Mouse (Mus musculus): ENCODE measurements around the gene Wfikkn2. TPM values are rescaled to one million over a fixed set of nuclear protein-coding genes. Genes with fewer than 3 reads are reported as not detected.

Gene Wfikkn2
- polyA plus RNA-seq (2012; rRNA removed; ENCODE audit: low replicate concordance) = 0.73 and 8.2 TPM in 2 replicates

GRCm38 (mm10) chr11:94245955-94246788, at the start of gene Wfikkn2:
TSS of gene Wfikkn2 (minus strand) at chr11:94246005.

GRCm38 (mm10) chr11:94281199-94282181, 35.7 kb upstream of the Wfikkn2 start, which contains the start of gene Gm21885:
TSS of gene Gm21885 (plus strand) at chr11:94281873.

DNA sequence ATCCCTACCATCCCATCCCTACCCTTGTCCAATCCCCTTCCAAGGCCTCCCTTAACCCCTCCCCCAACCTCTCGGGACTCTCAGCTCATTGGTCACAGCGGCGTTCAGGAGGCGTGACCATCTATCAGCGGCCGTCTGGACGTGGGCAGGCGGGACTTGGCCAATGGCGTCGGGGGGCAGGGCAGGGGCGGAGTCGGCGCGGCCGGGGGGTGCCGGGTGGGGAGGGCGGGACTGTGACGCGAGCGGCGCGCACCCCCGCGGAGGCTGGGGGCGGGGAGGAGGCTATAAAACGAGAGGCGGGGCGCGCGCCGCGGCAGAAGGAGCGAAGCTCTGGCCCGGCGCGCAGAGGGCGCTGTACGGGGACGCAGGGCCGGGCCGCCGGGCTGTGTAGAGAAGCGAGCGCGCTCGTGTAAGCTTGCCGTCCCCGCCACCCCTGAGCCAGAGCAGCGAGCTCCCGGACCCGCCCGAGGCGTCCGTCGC, 34.6 kb downstream of the Wfikkn2 start, which contains the start of gene Tob1:
Gene Tob1, plus strand, starts transcription at position 331 of the 480 bp plus-strand sequence.

Other genes starting within 250 kb of the Wfikkn2 start
- gene Spag9, start 249.9 kb downstream of the Wfikkn2 start, polyA plus RNA-seq (2012; rRNA removed; ENCODE audit: low replicate concordance) = 38.1 and 41.2 TPM in 2 replicates
- gene Tob1, start 34.6 kb downstream of the Wfikkn2 start, polyA plus RNA-seq (2012; rRNA removed; ENCODE audit: low replicate concordance) = 31.5 and 43.4 TPM in 2 replicates
- gene Gm21885, start 35.9 kb upstream of the Wfikkn2 start, polyA plus RNA-seq (2012; rRNA removed; ENCODE audit: low replicate concordance) = not detected in 2 replicates
- gene Luc7l3, start 76.0 kb upstream of the Wfikkn2 start, polyA plus RNA-seq (2012; rRNA removed; ENCODE audit: low replicate concordance) = 10.6 and 18.1 TPM in 2 replicates
- 146 and 211 TPM in 2 replicates for gene Ankrd40, start 82.0 kb upstream of the Wfikkn2 start, polyA plus RNA-seq (2012; rRNA removed; ENCODE audit: low replicate concordance)
- gene Abcc3, start 147.0 kb upstream of the Wfikkn2 start, polyA plus RNA-seq (2012; rRNA removed; ENCODE audit: low replicate concordance) = 11.5 and 52.1 TPM in 2 replicates
- gene Cacna1g, start 228.2 kb upstream of the Wfikkn2 start, polyA plus RNA-seq (2012; rRNA removed; ENCODE audit: low replicate concordance) = 10.7 and 166 TPM in 2 replicates
- 0.05 and 0.50 TPM in 2 replicates for gene Spata20, start 240.2 kb upstream of the Wfikkn2 start, polyA plus RNA-seq (2012; rRNA removed; ENCODE audit: low replicate concordance)